Mouse (Mus musculus) frontal cortex, postnatal 10 days (tissue): ENCODE measurements around the gene Sec23b.
"Not testable (repeated sequence)": the region's sequence is repeated elsewhere in the genome, so short reads cannot be mapped to it uniquely, and the experiment has no call there.

ENCODE experiments used
- DNase-seq, 2 experiments: peaks; one replicate each; pipeline ENCODE4 v3.0.0; 2022; ENCODE audit warnings: low spot score in 2 of 2, mixed read lengths in 1 of 2

The Sec23b gene

GRCm38 (mm10) chr2:144555820-144556552 is at the start of gene Sec23b:
Gene Sec23b (plus strand): TSS chr2:144556229.
- peak; percentile 93 to 95 for DNase-seq

GRCm38 (mm10) chr2:144514619-144515018 is 41.4 kb upstream of the Sec23b start:
- DNase-seq: no peak

GRCm38 (mm10) chr2:144519772-144520171 is 36.3 kb upstream of the Sec23b start:
- DNase-seq: no peak

- DNase-seq: peak; percentile 22 to 28
These were observed 30.2 kb upstream of the Sec23b start for GRCm38 (mm10) chr2:144525856-144526255.

- peak; percentile 96 for DNase-seq
These were observed 28.8 kb upstream of the Sec23b start, which contains the start of the genes Dzank1 and Polr3f for GRCm38 (mm10) chr2:144526981-144527820. Gene Dzank1 (minus strand): TSS chr2:144527414. Gene Polr3f (plus strand): TSS chr2:144527718.

- DNase-seq: no peak
These were observed 28.2 kb upstream of the Sec23b start for GRCm38 (mm10) chr2:144527821-144528174.

GRCm38 (mm10) chr2:144537123-144537522 is 18.9 kb upstream of the Sec23b start:
- DNase-seq: no peak

- DNase-seq: no peak
These were observed 14.8 kb upstream of the Sec23b start for GRCm38 (mm10) chr2:144541246-144541645.

GRCm38 (mm10) chr2:144543670-144544069 is 12.4 kb upstream of the Sec23b start:
- DNase-seq: no peak

GRCm38 (mm10) chr2:144544630-144545029 is 11.4 kb upstream of the Sec23b start:
- no peak for DNase-seq

GRCm38 (mm10) chr2:144545061-144545460 is 11.0 kb upstream of the Sec23b start:
- DNase-seq: no peak

- no peak for DNase-seq
These were observed 10.5 kb upstream of the Sec23b start for GRCm38 (mm10) chr2:144545481-144545880.

- DNase-seq: no peak
These were observed 8.5 kb upstream of the Sec23b start for GRCm38 (mm10) chr2:144547559-144547958.

- DNase-seq: peak; percentile 40 to 58
These were observed 5.5 kb upstream of the Sec23b start, which contains the start of gene Rbbp9 for GRCm38 (mm10) chr2:144550529-144550928. Gene Rbbp9 (minus strand): TSS chr2:144550869.

GRCm38 (mm10) chr2:144553905-144554304 is 2.1 kb upstream of the Sec23b start:
- no peak for DNase-seq

GRCm38 (mm10) chr2:144555286-144555819 is 676 bp upstream of the Sec23b start:
- DNase-seq: no peak

GRCm38 (mm10) chr2:144588723-144589122 is 32.7 kb downstream of the Sec23b start:
- no peak for DNase-seq

GRCm38 (mm10) chr2:144593036-144593435 is 37.0 kb downstream of the Sec23b start:
- DNase-seq: not testable (repeated sequence)

GRCm38 (mm10) chr2:144593951-144594651 is 38.1 kb downstream of the Sec23b start, which contains the start of gene Smim26:
Gene Smim26 (plus strand): TSS chr2:144594054.
- DNase-seq: peak; percentile 61 to 77

- no peak for DNase-seq
These were observed 42.0 kb downstream of the Sec23b start for GRCm38 (mm10) chr2:144598006-144598405.

- DNase-seq: peak; percentile 78 to 82
These were observed 44.0 kb downstream of the Sec23b start, which contains the start of gene Dtd1 for GRCm38 (mm10) chr2:144599831-144600687. Gene Dtd1 (plus strand): TSS chr2:144599897.
